Mouse (Mus musculus) MEL (cell line): Measurements from ENCODE around the gene Cgrrf1. TPM values are rescaled to one million over a fixed set of nuclear protein-coding genes. Genes with fewer than 3 reads are reported as not detected.

ENCODE experiments used
- DNase-seq: peaks from one replicate; pipeline ENCODE4 v3.0.0; 2011; ENCODE audit warnings: low read depth, low spot score
- H3K27ac ChIP-seq: 2 replicates; pipeline ENCODE4 v1.5.1; 2012; ENCODE audit warnings: low read depth, mild to moderate bottlenecking, control low read depth, low read length, moderate library complexity; ENCODE audit not compliant: control insufficient read depth
- H3K27me3 ChIP-seq, 2 experiments: fragments of 150-350 bp in 1 of 2; sonication (generic) in 1 of 2; 2 replicates each; pipeline ENCODE4 v1.6.1; 2012; ENCODE audit warnings: low read length in 2 of 2, mild to moderate bottlenecking in 2 of 2, improper control_type of control experiment in 1 of 2, moderate library complexity in 1 of 2; ENCODE audit not compliant: insufficient read depth in 2 of 2, control insufficient read depth in 1 of 2
- H3K36me3 ChIP-seq, 2 experiments: 2 replicates each; pipeline ENCODE4 v1.6.1; 2012 to 2014; ENCODE audit warnings: low read length in 2 of 2, improper control_type of control experiment in 1 of 2, inconsistent platforms in 1 of 2, mild to moderate bottlenecking in 1 of 2; ENCODE audit not compliant: insufficient read depth in 2 of 2, control insufficient read depth in 1 of 2
- H3K4me1 ChIP-seq, 2 experiments: fragments of 150-350 bp in 1 of 2; sonication (generic) in 1 of 2; 2 replicates each; pipeline ENCODE4 v1.6.1; 2012; ENCODE audit warnings: low read length in 2 of 2, improper control_type of control experiment in 1 of 2, mild to moderate bottlenecking in 1 of 2; ENCODE audit not compliant: insufficient read depth in 2 of 2, control insufficient read depth in 1 of 2
- H3K4me3 ChIP-seq, 2 experiments: fragments of 150-350 bp in 1 of 2; sonication (generic) in 1 of 2; 2 replicates each; pipeline ENCODE4 v1.5.1; 2012; ENCODE audit warnings: low read depth in 2 of 2, low read length in 2 of 2, mild to moderate bottlenecking in 2 of 2, moderate library complexity in 2 of 2, control low read depth in 1 of 2, improper control_type of control experiment in 1 of 2; ENCODE audit not compliant: control insufficient read depth in 1 of 2, insufficient read depth in 1 of 2
- H3K79me2 ChIP-seq: 2 replicates; pipeline ENCODE4 v1.6.1; 2012; ENCODE audit warnings: mild to moderate bottlenecking, low read length, moderate library complexity; ENCODE audit not compliant: control insufficient read depth, poor library complexity, insufficient read depth
- H3K9ac ChIP-seq: 2 replicates; pipeline ENCODE4 v1.6.1; 2012; ENCODE audit warnings: low read depth, mild to moderate bottlenecking, control low read depth, low read length, moderate library complexity; ENCODE audit not compliant: control insufficient read depth, poor library complexity, severe bottlenecking
- H3K9me3 ChIP-seq: fragments of 150-350 bp; sonication (generic); replicated peaks from 2 replicates; pipeline ENCODE4 v1.6.1; 2012; ENCODE audit warnings: mild to moderate bottlenecking, low read length, improper control_type of control experiment, moderate library complexity; ENCODE audit not compliant: insufficient read depth
- BHLHE40 ChIP-seq: IDR thresholded peaks from 2 replicates; pipeline ENCODE4 v1.6.1; 2012; ENCODE audit warnings: low read depth, mild to moderate bottlenecking, inconsistent platforms, low read length, improper control_type of control experiment, borderline replicate concordance
- CHD1 ChIP-seq: IDR thresholded peaks from 2 replicates; pipeline ENCODE4 v1.6.1; 2012; ENCODE audit warnings: low read depth, mild to moderate bottlenecking, inconsistent platforms, low read length, improper control_type of control experiment
- CHD2 ChIP-seq: IDR thresholded peaks from 2 replicates; pipeline ENCODE4 v1.6.1; 2011; ENCODE audit warnings: low read length, improper control_type of control experiment
- CTCF ChIP-seq, 3 experiments: IDR thresholded peaks in 2 of 3; conservative IDR thresholded peaks in 1 of 3; 2 replicates each; pipeline ENCODE4 v1.5.1; 2011 to 2012; ENCODE audit warnings: low read length in 3 of 3, low read depth in 2 of 3, mild to moderate bottlenecking in 2 of 3, improper control_type of control experiment in 1 of 3, inconsistent platforms in 1 of 3, mixed read lengths in 1 of 3, moderate library complexity in 1 of 3; ENCODE audit not compliant: control insufficient read depth in 1 of 3, insufficient read depth in 1 of 3, poor library complexity in 1 of 3, severe bottlenecking in 1 of 3
- E2F4 ChIP-seq: IDR thresholded peaks from 2 replicates; pipeline ENCODE4 v1.6.1; 2011; ENCODE audit warnings: low read depth, low read length, improper control_type of control experiment, borderline replicate concordance
- EP300 ChIP-seq, 2 experiments: IDR thresholded peaks; 2 replicates each; pipeline ENCODE4 v1.6.1; 2011; ENCODE audit warnings: improper control_type of control experiment in 2 of 2, low read length in 2 of 2, low read depth in 1 of 2, mild to moderate bottlenecking in 1 of 2
- ETS1 ChIP-seq: IDR thresholded peaks from 2 replicates; pipeline ENCODE4 v1.6.1; 2012; ENCODE audit warnings: low read depth, mild to moderate bottlenecking, inconsistent platforms, low read length, improper control_type of control experiment, moderate library complexity
- GABPA ChIP-seq: IDR thresholded peaks from 2 replicates; pipeline ENCODE4 v1.6.1; 2012; ENCODE audit warnings: low read depth, mild to moderate bottlenecking, inconsistent platforms, low read length, improper control_type of control experiment, moderate library complexity
- GATA1 ChIP-seq: IDR thresholded peaks from 2 replicates; pipeline ENCODE4 v1.6.1; 2011; ENCODE audit warnings: low read depth, low read length, improper control_type of control experiment
- HCFC1 ChIP-seq: IDR thresholded peaks from 2 replicates; pipeline ENCODE4 v1.6.1; 2012; ENCODE audit warnings: low read depth, mild to moderate bottlenecking, inconsistent platforms, low read length, improper control_type of control experiment, moderate library complexity
- MAFK ChIP-seq: IDR thresholded peaks from 2 replicates; pipeline ENCODE4 v1.6.1; 2011; ENCODE audit warnings: low read depth, mild to moderate bottlenecking, low read length, improper control_type of control experiment, borderline replicate concordance
- MAX ChIP-seq: IDR thresholded peaks from 2 replicates; pipeline ENCODE4 v1.6.1; 2011; ENCODE audit warnings: low read length, improper control_type of control experiment
- MAZ ChIP-seq: IDR thresholded peaks from 2 replicates; pipeline ENCODE4 v1.6.1; 2012; ENCODE audit warnings: low read depth, mild to moderate bottlenecking, inconsistent platforms, low read length, improper control_type of control experiment
- MEF2A ChIP-seq: IDR thresholded peaks from 2 replicates; pipeline ENCODE4 v1.6.1; 2014; ENCODE audit warnings: low read depth, mild to moderate bottlenecking, inconsistent platforms, low read length, improper control_type of control experiment; ENCODE audit not compliant: poor library complexity, insufficient replicate concordance, severe bottlenecking; ENCODE audit errors: extremely low read depth
- MXI1 ChIP-seq: IDR thresholded peaks from 2 replicates; pipeline ENCODE4 v1.6.1; 2011; ENCODE audit warnings: mild to moderate bottlenecking, low read depth, low read length, improper control_type of control experiment
- MYB ChIP-seq: IDR thresholded peaks from 2 replicates; pipeline ENCODE4 v1.6.1; 2011; ENCODE audit warnings: mild to moderate bottlenecking, low read depth, low read length, improper control_type of control experiment
- MYC ChIP-seq: IDR thresholded peaks from 2 replicates; pipeline ENCODE4 v1.6.1; 2011; ENCODE audit warnings: low read depth, mild to moderate bottlenecking, low read length, improper control_type of control experiment, moderate library complexity
- NELFE ChIP-seq: IDR thresholded peaks from 2 replicates; pipeline ENCODE4 v1.6.1; 2011; ENCODE audit warnings: low read depth, low read length, improper control_type of control experiment
- NRF1 ChIP-seq: IDR thresholded peaks from 2 replicates; pipeline ENCODE4 v1.6.1; 2014; ENCODE audit warnings: low read depth, mild to moderate bottlenecking, inconsistent platforms, low read length, improper control_type of control experiment, moderate library complexity; ENCODE audit not compliant: poor library complexity, insufficient read depth, severe bottlenecking
- POLR2A ChIP-seq, 2 experiments: IDR thresholded peaks; 2 replicates each; pipeline ENCODE4 v1.6.1; 2011 to 2012; ENCODE audit warnings: low read length in 2 of 2, mild to moderate bottlenecking in 2 of 2, control low read depth in 1 of 2, improper control_type of control experiment in 1 of 2, low read depth in 1 of 2, moderate library complexity in 1 of 2; ENCODE audit not compliant: control insufficient read depth in 1 of 2, insufficient read depth in 1 of 2, poor library complexity in 1 of 2
- POLR2AphosphoS2 ChIP-seq: IDR thresholded peaks from 2 replicates; pipeline ENCODE4 v1.6.1; 2011; ENCODE audit warnings: low read length, improper control_type of control experiment
- RAD21 ChIP-seq: IDR thresholded peaks from 2 replicates; pipeline ENCODE4 v1.6.1; 2011; ENCODE audit warnings: mild to moderate bottlenecking, low read depth, low read length, improper control_type of control experiment
- RCOR1 ChIP-seq: IDR thresholded peaks from 2 replicates; pipeline ENCODE4 v1.6.1; 2012; ENCODE audit warnings: low read depth, mild to moderate bottlenecking, inconsistent platforms, low read length, improper control_type of control experiment
- SMC3 ChIP-seq: IDR thresholded peaks from 2 replicates; pipeline ENCODE4 v1.6.1; 2011; ENCODE audit warnings: low read depth, low read length, improper control_type of control experiment
- TAL1 ChIP-seq: IDR thresholded peaks from 2 replicates; pipeline ENCODE4 v1.6.1; 2012; ENCODE audit warnings: mild to moderate bottlenecking, inconsistent platforms, low read length, moderate library complexity, mixed read lengths
- TBP ChIP-seq: IDR thresholded peaks from 2 replicates; pipeline ENCODE4 v1.8.0; 2011; ENCODE audit warnings: low read depth, low read length, improper control_type of control experiment
- TCF12 ChIP-seq: IDR thresholded peaks from 2 replicates; pipeline ENCODE4 v1.6.1; 2014; ENCODE audit warnings: low read depth, mild to moderate bottlenecking, inconsistent platforms, low read length, improper control_type of control experiment, moderate library complexity
- USF1 ChIP-seq: IDR thresholded peaks from 2 replicates; pipeline ENCODE4 v1.6.1; 2014; ENCODE audit warnings: low read depth, mild to moderate bottlenecking, inconsistent platforms, low read length, improper control_type of control experiment, moderate library complexity
- ZC3H11A ChIP-seq: IDR thresholded peaks from 2 replicates; pipeline ENCODE4 v1.6.1; 2012; ENCODE audit warnings: low read depth, mild to moderate bottlenecking, inconsistent platforms, low read length, improper control_type of control experiment
- ZMIZ1 ChIP-seq: IDR thresholded peaks from 2 replicates; pipeline ENCODE4 v1.6.1; 2012; ENCODE audit warnings: low read depth, mild to moderate bottlenecking, inconsistent platforms, low read length, improper control_type of control experiment, moderate library complexity
- ZNF384 ChIP-seq: IDR thresholded peaks from 2 replicates; pipeline ENCODE4 v1.6.1; 2012; ENCODE audit warnings: low read depth, mild to moderate bottlenecking, inconsistent platforms, low read length, improper control_type of control experiment
- polyA plus RNA-seq, 2 experiments: library from polyadenylated mRNA; stranded (reverse) in 1 of 2; unstranded in 1 of 2; fragments of >175 nt in 1 of 2; fragments of >200 nt in 1 of 2; gene quantifications; 2 replicates each; pipeline versions ENCODE4 v1.2.1 to v1.2.4; 2012; ENCODE audit warnings: low replicate concordance in 2 of 2, low read depth in 1 of 2; ENCODE audit not compliant: insufficient read length in 2 of 2, insufficient read depth in 1 of 2, missing spikeins in 1 of 2
- total RNA-seq: library from RNA; depleted of rRNA; stranded (reverse); fragments of 300-350 nt; gene quantifications from 2 replicates; pipeline ENCODE4 v1.2.3, GENCODE M21; 2012

The Cgrrf1 gene
- total and polyA plus RNA-seq, 3 experiments = 18.3 to 26.2 TPM; not detected in 1

- TF ChIP-seq E2F4 = no peak
- TF ChIP-seq ETS1 = no peak
- no peak for TF ChIP-seq TAL1
- no peak for TF ChIP-seq CHD1
- TF ChIP-seq CHD2 = no peak
- no peak for TF ChIP-seq USF1
- no peak for TF ChIP-seq ZNF384
- TF ChIP-seq TBP = no peak
- peak; percentile 66; the same call in 1 of the 2 replicates for TF ChIP-seq GATA1
- no peak for TF ChIP-seq ZC3H11A
- no peak for TF ChIP-seq ZMIZ1
- TF ChIP-seq NRF1 = no peak
- TF ChIP-seq SMC3 = peak; percentile 44
- TF ChIP-seq MAFK = no peak
- TF ChIP-seq POLR2A (IDR thresholded peaks at IDR 0.05; ENCODE audit: control insufficient read depth in 1 of 2, insufficient read depth in 1 of 2, low read depth in 1 of 2, low read length in 2 of 2, poor library complexity in 1 of 2) = no peak
- no peak for TF ChIP-seq EP300 (IDR thresholded peaks at IDR 0.05; ENCODE audit: low read depth in 1 of 2, low read length in 2 of 2)
- no peak for TF ChIP-seq MXI1
- no peak for TF ChIP-seq POLR2AphosphoS2
- no peak for TF ChIP-seq MYB
- TF ChIP-seq MYC = no peak
- no peak for TF ChIP-seq RCOR1
- no peak for TF ChIP-seq BHLHE40
- no peak for TF ChIP-seq MEF2A
- TF ChIP-seq CTCF (IDR thresholded peaks at IDR 0.05 in 2 of 3, conservative IDR thresholded peaks at IDR 0.05 in 1 of 3; ENCODE audit: control insufficient read depth in 1 of 3, insufficient read depth in 1 of 3, low read depth in 2 of 3, low read length in 3 of 3, poor library complexity in 1 of 3, severe bottlenecking in 1 of 3) = peak; percentile 52 to 66 (median 65)
- no peak for TF ChIP-seq MAX
- no peak for TF ChIP-seq GABPA
- TF ChIP-seq RAD21 = peak; percentile 24
- TF ChIP-seq NELFE = no peak
- no peak for TF ChIP-seq MAZ
- no peak for TF ChIP-seq TCF12
- TF ChIP-seq HCFC1 = no peak
- H3K27me3 ChIP-seq = no peaks in the 10 kb centered on the region
- DNase-seq = peak; percentile 78
- no peak overlapping the region for H3K9ac ChIP-seq
- no peak overlapping the region for H3K27ac ChIP-seq
- H3K4me1 ChIP-seq = peaks cover 2 to 16% of the 10 kb centered on the region in 2 experiments; a peak in 3 of 4 replicates
- H3K36me3 ChIP-seq = peaks cover 0 to 2% of the 10 kb centered on the region in 2 experiments; a peak in 2 of 4 replicates
- H3K79me2 ChIP-seq = peaks cover 20% of the 10 kb centered on the region
- H3K9me3 ChIP-seq = no peaks in the 10 kb centered on the region
- H3K4me3 ChIP-seq = no peak overlapping the region
Measured at GRCm38 (mm10) chr14:46790303-46790702, 41.6 kb upstream of the Cgrrf1 start.
